Mouse (Mus musculus): ENCODE results near the gene Rrp12. TPM values are rescaled to one million over a fixed set of nuclear protein-coding genes. Genes with fewer than 3 reads are reported as not detected.
A peak's percentile ranks its signal among the peaks of the same experiment; 100 is the strongest.

Gene Rrp12
- polyA plus RNA-seq, 1 experiment from 2014 or later: 27.3 TPM

DNA sequence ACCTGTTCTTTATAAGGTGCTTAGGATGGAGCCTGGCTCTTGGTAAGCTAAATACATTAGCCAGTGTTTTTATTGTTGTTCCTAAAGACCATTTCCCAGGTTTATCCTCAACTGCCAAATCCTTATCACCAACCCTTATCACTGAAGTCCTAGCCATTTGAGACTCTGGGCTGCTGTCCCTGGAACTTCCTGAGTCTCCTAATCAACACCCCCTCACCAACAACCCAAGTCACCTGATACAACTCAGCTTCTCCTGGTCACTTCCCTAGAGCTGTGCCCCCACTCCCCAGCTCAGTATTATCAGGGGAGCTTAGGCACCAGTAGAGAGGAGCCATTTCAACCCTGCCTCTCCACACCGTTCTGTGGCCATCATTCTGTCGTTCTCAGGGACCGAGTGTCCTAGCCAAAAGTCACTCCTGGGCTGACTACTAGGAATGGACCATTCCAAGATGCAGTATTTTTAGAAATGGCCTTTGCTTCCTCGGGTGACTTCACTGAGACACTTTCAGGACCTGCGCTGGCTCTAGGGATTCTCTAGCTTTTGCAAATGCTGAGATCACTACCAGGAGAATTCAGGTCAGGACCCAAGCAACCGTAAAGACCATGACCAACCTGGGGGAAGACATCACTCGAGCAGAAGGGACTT, 54.7 kb downstream of the Rrp12 start:
- no peak for DNase-seq (ENCODE audit: low spot score)
- Histone ChIP-seq H3K36me3 (no peaks in the 10 kb centered on the region), H3K4me1 (replicated peaks) (peaks cover 19% of the 10 kb centered on the region), H3K9me3 (no peaks in the 10 kb centered on the region), H3K4me3 (no peak overlapping the region), H3K27me3 (ENCODE audit: insufficient read depth, poor library complexity, severe bottlenecking) (peaks cover 8% of the 10 kb centered on the region), H3K27ac (no peak overlapping the region)
- 80% methylated on average over 7 of the region's 7 CpGs for WGBS

DNA sequence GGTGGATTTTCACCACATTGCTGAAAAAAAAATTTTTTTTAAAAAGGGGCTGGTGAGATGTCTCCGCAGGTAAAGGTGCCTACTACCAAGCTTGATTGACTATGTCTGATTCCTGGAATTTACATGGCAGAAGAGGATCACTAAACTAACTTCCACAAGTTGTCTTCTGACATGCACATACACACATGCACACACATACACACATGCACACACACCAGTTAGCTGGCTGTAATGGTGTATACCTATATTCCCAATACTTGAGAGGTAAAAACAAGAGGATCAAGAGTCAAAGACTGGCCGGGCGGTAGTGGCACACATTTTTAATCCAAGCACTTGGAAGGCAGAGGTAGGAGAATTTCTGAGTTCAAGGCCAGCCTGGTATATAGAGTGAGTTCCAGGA, 56.3 kb downstream of the Rrp12 start:
- Histone ChIP-seq H3K27me3 (ENCODE audit: insufficient read depth, poor library complexity, severe bottlenecking) (no peaks in the 10 kb centered on the region), H3K36me3 (no peaks in the 10 kb centered on the region), H3K4me3 (no peak overlapping the region), H3K27ac (no peak overlapping the region), H3K4me1 (replicated peaks) (peaks cover 22% of the 10 kb centered on the region), H3K9me3 (no peaks in the 10 kb centered on the region)
- WGBS: 98% methylated on average over 3 of the region's 3 CpGs
- DNase-seq (ENCODE audit: low spot score): no peak

DNA sequence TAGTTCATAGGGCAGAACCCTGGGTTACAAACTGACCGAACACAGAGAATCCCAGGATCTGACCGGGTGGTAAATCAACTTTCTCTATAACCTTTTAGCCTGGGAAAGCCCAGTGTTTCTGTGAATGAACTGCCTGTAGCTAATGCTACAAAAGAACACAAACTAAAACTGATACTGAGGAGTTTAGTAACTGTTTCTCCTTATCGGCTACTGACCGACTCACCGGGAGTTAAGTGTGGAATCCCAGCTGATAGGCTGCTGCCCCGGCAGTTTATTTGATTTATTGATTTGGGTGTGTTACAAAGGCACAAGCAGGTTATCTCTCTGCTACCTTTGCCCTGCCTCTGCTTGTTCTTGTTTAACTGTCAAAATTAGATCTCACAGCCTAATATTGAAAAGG, 57.2 kb downstream of the Rrp12 start:
- DNase-seq (ENCODE audit: low spot score): no peak
- no peaks in the 10 kb centered on the region for H3K9me3 ChIP-seq
- 85% methylated on average over 6 of the region's 6 CpGs for WGBS

DNA sequence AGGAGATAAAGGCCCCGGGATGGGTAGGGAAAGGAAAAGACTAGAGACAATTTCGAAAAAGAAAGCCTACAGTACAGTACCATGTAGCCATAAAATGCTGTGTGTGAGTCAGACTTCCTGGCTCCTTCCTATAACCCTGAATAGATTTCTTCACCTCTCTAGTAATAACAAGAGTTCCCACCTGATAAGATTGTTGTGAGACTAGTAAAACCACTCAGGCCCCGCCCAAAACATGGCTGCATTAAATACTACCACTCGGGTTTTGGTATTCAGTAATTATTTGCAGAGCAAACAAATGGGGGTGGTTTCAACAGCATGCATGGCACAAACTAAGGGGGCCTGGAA, 58.1 kb downstream of the Rrp12 start:
- no peak overlapping the region for H3K4me3 ChIP-seq
- H3K27me3 ChIP-seq (ENCODE audit: insufficient read depth, poor library complexity, severe bottlenecking): peaks cover 10% of the 10 kb centered on the region
- peaks cover 28% of the 10 kb centered on the region for H3K4me1 ChIP-seq (replicated peaks)
- no peak overlapping the region for H3K27ac ChIP-seq
- H3K36me3 ChIP-seq: no peaks in the 10 kb centered on the region
- H3K9me3 ChIP-seq: no peaks in the 10 kb centered on the region
- WGBS: 80% methylated on average over 4 of the region's 4 CpGs
- no peak for DNase-seq (ENCODE audit: low spot score)

More for the DNA sequence above, 57.2 kb downstream of the Rrp12 start:
- H3K36me3 ChIP-seq: no peaks in the 10 kb centered on the region
- no peak overlapping the region for H3K4me3 ChIP-seq
- H3K27ac ChIP-seq: no peak overlapping the region
- 0 out of 2 replicates have a peak, but pooled peaks cover under 1% of the 10 kb centered on the region for H3K27me3 ChIP-seq (ENCODE audit: insufficient read depth, poor library complexity, severe bottlenecking)
- peaks cover 22% of the 10 kb centered on the region for H3K4me1 ChIP-seq (replicated peaks)

DNA sequence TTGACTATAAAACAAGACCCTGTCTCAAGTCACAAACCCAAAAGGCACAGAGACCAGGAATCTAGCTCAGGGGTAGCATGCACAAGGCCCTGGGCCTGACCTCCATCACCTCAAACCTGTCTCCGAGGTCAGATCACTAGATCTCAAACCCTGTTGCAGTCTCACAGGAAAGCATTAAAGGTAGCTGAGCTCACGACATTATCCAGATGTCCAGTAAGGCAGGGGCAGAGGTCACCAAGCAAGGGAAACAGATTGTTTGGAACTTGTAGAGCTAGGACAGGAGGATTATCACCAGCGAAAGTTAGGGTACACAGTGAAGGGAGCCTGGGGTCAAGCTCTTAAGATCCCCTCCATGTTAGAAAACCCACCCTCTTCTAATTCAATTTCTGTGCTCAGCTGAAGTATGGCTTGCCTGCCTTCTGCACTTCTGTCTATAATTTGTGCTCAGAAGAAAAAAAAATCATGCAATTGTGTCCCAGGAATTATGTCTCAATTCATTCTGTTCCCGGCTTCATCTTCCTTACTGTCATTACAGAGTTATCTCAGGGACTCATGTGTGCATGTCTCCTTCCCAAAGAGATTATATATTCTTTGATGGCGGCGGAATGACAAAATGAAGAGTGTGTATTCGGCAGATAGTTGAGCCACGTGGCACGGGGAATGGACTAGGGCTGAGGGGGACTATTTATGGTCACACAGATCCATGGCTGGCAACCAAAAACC, 58.6 kb downstream of the Rrp12 start:
- Histone ChIP-seq H3K27ac (no peak overlapping the region), H3K4me1 (replicated peaks) (peaks cover 34% of the 10 kb centered on the region), H3K9me3 (no peaks in the 10 kb centered on the region), H3K36me3 (no peaks in the 10 kb centered on the region), H3K27me3 (ENCODE audit: insufficient read depth, poor library complexity, severe bottlenecking) (peaks cover 15% of the 10 kb centered on the region), H3K4me3 (no peak overlapping the region)
- DNase-seq (ENCODE audit: low spot score): no peak
- WGBS: 77% methylated on average over 9 of the region's 9 CpGs

DNA sequence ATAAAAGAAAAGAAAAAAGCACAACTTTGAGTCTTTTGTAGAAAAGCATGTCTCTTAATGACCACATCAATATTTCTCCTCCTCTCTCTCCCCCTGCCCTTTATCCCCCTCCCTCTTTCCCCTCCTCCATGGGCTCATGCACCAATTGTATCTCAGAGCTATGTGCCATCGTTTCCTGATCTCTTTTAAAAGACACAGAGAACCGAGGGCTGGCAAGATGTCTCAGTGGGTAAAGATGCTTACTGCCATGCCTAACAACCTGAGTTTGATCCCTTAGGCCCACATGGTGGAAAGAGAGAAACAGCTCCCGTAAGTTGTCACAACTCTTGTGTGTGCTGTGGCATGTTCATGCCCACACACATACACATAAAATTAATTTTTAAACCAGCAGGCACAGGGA, 59.3 kb downstream of the Rrp12 start:
- Histone ChIP-seq H3K4me1 (replicated peaks) (peaks cover 40% of the 10 kb centered on the region), H3K4me3 (no peak overlapping the region), H3K27me3 (ENCODE audit: insufficient read depth, poor library complexity, severe bottlenecking) (peaks cover 20% of the 10 kb centered on the region), H3K9me3 (no peaks in the 10 kb centered on the region), H3K27ac (no peak overlapping the region), H3K36me3 (no peaks in the 10 kb centered on the region)
- 60% methylated on average over 3 of the region's 3 CpGs for WGBS
- no peak for DNase-seq (ENCODE audit: low spot score)

DNA sequence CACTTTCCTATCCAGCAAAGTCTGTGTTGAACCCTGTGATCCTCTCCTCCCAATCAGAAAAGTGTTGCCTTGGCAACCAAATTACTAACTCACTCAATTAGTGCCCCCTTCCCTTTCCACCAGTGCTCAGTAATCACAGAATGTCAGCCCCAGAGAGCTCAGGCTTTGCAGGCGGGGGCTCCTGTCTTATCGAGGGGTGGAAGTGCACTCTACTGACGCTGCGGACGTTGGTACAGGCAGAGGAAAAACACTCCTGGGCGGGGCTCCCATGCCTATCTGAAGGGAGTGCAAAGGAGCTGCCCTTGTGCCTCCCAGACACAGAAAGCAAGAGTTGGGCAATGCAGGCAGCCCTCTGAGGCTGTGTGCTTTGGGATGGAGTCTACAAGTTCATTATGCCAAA, 60.2 kb downstream of the Rrp12 start:
- Histone ChIP-seq H3K27me3 (ENCODE audit: insufficient read depth, poor library complexity, severe bottlenecking) (peaks cover 25% of the 10 kb centered on the region), H3K36me3 (no peaks in the 10 kb centered on the region), H3K4me3 (peak overlapping the region; percentile 16; the same call in 1 of the 2 replicates), H3K4me1 (replicated peaks) (peaks cover 49% of the 10 kb centered on the region), H3K27ac (no peak overlapping the region), H3K9me3 (no peaks in the 10 kb centered on the region)
- DNase-seq (ENCODE audit: low spot score): no peak
- whole genome bisulfite sequencing: 3% methylated on average over 6 of the region's 6 CpGs

DNA sequence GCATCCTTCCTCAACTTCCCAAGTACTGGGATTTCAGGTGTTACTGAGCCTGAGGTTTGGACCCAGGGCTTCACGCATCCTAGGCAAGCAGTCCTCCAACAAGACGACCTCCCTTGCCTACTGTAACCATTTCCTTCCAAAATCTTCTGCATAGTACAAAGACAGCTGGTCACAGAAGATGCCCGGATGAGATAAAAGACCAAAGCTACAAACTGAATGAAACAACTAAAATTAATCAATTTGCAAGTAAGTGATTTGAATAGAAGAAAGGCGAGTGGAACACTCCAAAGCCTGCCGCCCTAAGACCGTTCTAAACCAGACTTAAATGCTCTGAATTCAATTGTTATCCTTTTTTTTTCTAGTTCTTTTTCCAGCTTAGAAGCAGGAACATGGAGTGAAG, 60.6 kb downstream of the Rrp12 start:
- Histone ChIP-seq H3K4me1 (replicated peaks) (peaks cover 53% of the 10 kb centered on the region), H3K9me3 (no peaks in the 10 kb centered on the region), H3K36me3 (no peaks in the 10 kb centered on the region), H3K27ac (no peak overlapping the region), H3K27me3 (ENCODE audit: insufficient read depth, poor library complexity, severe bottlenecking) (peaks cover 25% of the 10 kb centered on the region), H3K4me3 (no peak overlapping the region)
- 60% methylated on average over 6 of the region's 6 CpGs for WGBS
- no peak for DNase-seq (ENCODE audit: low spot score)

DNA sequence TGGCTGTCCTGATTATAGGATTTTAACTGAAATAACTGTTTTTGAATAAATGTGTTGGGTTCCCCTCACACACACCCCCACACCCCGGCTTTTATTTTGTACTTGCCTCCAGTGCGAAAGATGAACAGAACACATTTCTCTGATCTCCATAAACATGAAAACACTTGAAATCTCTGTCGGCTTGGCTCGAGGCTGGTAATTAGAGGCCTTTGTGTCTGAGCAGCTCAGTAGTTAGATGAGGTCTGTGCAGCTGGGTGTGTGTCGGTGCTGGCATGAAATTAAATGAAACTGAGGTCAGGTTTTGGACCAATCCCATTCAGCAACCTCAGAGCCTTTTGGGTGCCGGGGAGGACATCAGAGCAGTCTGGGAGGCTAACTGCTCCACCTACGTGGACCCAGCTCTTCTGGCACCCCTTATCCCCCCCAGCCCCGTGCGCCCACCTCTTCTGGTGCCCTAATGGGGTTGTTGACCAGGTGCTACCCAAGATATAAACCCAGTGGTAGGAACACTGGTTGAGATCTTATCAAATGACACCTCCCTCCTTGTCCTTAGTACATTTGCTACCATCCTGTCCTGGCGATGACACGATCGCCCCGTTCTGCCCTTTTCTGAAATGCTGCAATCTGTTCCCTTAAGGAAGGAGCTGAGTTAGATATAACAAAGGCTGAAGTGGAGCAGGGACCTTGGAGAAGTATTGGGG, 63.3 kb downstream of the Rrp12 start:
- H3K27ac ChIP-seq: no peak overlapping the region; the same call in 1 of the 2 replicates
- H3K9me3 ChIP-seq: no peaks in the 10 kb centered on the region
- peaks cover 61% of the 10 kb centered on the region for H3K4me1 ChIP-seq (replicated peaks)
- no peaks in the 10 kb centered on the region for H3K36me3 ChIP-seq
- WGBS: 75% methylated on average over 13 of the region's 13 CpGs
- peaks cover 25% of the 10 kb centered on the region for H3K27me3 ChIP-seq (ENCODE audit: insufficient read depth, poor library complexity, severe bottlenecking)
- no peak overlapping the region for H3K4me3 ChIP-seq
- DNase-seq (ENCODE audit: low spot score): no peak

DNA sequence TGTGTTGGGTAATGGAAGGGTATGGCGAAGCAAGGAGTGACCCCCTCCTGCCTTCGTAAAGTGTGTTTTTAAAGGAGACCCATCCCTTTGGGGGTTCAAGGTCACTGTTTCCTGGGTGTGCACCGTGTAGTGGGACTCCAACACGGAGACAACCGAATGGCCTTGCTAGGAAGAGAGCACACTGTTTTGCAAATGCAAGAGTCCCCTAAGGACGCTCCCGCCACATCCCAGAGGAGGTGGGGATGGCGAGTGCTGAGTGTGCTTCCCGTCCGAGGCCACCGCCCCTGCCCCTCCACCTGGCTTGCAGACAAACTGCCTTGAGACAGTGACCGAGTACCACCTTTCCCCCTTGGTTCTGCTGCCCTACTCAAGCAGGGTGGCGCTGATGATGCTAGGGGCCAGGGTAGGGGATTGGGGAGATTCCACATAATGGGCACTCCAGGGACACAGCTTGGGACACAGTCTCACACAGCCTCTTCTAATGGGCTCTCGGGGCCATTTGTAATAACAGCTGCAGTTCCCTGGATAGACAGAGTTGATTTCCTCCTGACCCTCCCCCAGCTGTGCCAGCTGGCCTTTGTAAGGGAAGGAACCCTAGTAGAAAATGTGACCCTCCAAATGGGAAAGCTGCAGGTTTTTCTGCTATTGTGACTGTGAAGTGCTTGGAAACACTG, 64.1 kb downstream of the Rrp12 start:
- Histone ChIP-seq H3K27ac (peak overlapping the region; percentile 62), H3K4me1 (replicated peaks) (peaks cover 56% of the 10 kb centered on the region), H3K9me3 (no peaks in the 10 kb centered on the region), H3K4me3 (peak overlapping the region; percentile 85), H3K36me3 (no peaks in the 10 kb centered on the region), H3K27me3 (ENCODE audit: insufficient read depth, poor library complexity, severe bottlenecking) (peaks cover 25% of the 10 kb centered on the region)
- 3% methylated on average over 14 of the region's 14 CpGs for WGBS
- DNase-seq (ENCODE audit: low spot score): peak; percentile 40

DNA sequence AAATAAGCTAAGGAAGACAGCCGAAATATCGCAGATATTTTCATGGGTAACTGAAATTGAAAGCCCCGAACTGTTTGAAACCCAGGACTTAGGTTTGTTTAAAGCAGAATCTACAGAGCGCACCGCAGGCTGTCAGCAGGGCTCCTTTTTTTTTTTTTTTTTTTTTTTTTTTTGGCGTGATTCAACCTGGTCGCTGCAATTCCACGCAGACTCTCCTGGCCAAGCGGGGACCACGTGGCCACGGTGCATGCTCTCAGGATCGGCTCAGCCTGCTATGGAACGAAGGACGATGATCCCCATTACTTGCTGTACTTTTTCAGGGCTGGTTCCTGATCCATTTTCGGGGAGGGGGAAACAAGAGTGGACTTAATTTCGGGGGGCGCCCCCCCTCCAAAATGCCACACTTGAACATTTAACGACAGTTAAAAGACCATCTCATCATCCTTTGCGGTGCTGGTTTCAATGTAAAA, 64.8 kb downstream of the Rrp12 start:
- peak; percentile 33 for DNase-seq (ENCODE audit: low spot score)
- Histone ChIP-seq H3K4me1 (replicated peaks) (peaks cover 50% of the 10 kb centered on the region), H3K4me3 (peak overlapping the region; percentile 85), H3K27me3 (ENCODE audit: insufficient read depth, poor library complexity, severe bottlenecking) (peaks cover 25% of the 10 kb centered on the region), H3K9me3 (no peaks in the 10 kb centered on the region), H3K36me3 (no peaks in the 10 kb centered on the region), H3K27ac (peak overlapping the region; percentile 96)
- 1% methylated on average over 19 of the region's 19 CpGs for WGBS

DNA sequence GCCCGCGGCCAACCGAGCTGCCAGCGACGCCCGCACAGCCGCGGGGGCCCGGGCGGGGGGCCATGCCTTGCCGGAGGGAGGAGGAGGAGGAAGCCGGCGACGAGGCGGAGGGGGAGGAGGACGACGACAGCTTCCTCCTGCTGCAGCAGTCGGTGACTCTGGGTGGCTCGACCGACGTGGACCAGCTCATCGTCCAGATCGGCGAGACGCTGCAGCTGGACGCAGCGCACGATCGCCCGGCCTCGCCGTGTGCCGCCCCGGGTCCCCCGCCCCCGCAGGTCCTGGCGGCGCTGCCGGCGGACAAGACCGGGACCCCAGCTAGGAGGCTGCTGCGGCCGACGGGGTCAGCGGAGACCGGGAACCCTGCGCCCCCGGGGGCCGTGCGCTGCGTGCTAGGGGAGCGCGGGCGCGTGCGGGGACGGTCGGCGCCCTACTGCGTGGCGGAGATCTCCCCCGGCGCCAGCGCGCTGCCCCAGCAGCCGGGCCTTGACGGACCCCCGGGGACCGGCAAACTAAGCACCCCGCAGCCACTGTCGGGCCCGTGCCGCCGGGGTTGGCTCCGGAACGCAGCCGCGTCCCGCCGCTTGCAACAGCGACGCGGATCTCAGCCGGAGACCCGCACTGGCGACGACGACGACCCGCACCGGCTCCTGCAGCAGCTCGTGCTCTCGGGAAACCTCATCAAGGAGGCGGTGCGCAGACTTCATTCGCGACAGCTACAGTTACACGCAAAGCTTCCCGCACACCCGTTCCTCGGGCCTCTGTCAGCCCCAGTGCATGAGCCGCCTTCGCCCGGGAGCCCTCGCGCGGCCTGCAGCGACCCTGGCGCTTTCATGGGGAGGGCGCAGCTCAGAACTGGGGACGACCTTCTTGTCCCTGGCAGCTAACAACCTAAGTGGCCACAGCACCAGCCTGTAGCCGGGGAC, 65.6 kb downstream of the Rrp12 start:
- H3K4me3 ChIP-seq: peak overlapping the region; percentile 85
- no peaks in the 10 kb centered on the region for H3K36me3 ChIP-seq
- H3K9me3 ChIP-seq: no peaks in the 10 kb centered on the region
- peaks cover 42% of the 10 kb centered on the region for H3K4me1 ChIP-seq (replicated peaks)
- peak overlapping the region; percentile 96 for H3K27ac ChIP-seq
- peak; percentile 72 for DNase-seq (ENCODE audit: low spot score)
- under 1% methylated on average over 112 of the region's 112 CpGs for WGBS
- peaks cover 25% of the 10 kb centered on the region for H3K27me3 ChIP-seq (ENCODE audit: insufficient read depth, poor library complexity, severe bottlenecking)

Data from hindbrain, embryonic 10.5 days (tissue).